Mouse (Mus musculus) embryo, embryonic 11 days (tissue): ENCODE data around the gene Coch.

Experiments used
- DNase-seq: peaks from one replicate; pipeline ENCODE4 v3.0.0-alpha.2; 2015

Coch gene

GRCm38 (mm10) chr12:51641871-51642270 lies 48.7 kb downstream of the Coch start:
- no peak for DNase-seq

GRCm38 (mm10) chr12:51649401-51649800 lies 56.3 kb downstream of the Coch start:
- DNase-seq: peak; percentile 16
